Mouse (Mus musculus) T-helper 1 cell (primary cell): ENCODE measurements around the gene Apold1.

Source experiments
- in situ Hi-C: fragments of 300-600 bp; cut with MboI, MseI; formaldehyde crosslinking; loops from one replicate; pipeline ENCODE4 v1.15.1; 2025; ENCODE audit warnings: high pct_unique_total_duplicates

The Apold1 gene

GRCm38 (mm10) chr6:135026232-135026631 lies 44.7 kb downstream of the Apold1 start:
- in situ Hi-C loops: no loop called here

GRCm38 (mm10) chr6:135026755-135027154 lies 45.2 kb downstream of the Apold1 start:
- in situ Hi-C loops: no loop called here

- in situ Hi-C loops: no loop called here
These were observed 47.7 kb downstream of the Apold1 start for GRCm38 (mm10) chr6:135029246-135029645.
